Mouse (Mus musculus) olfactory bulb, adult 2 months (tissue): ENCODE data around the gene Dab2ip.

Experiments
- CTCF ChIP-seq: fragments of 200-500 bp; IDR thresholded peaks from 2 replicates; pipeline ENCODE4 v1.5.1; 2012; ENCODE audit warnings: low read depth, mild to moderate bottlenecking, low read length, moderate library complexity; ENCODE audit not compliant: insufficient read depth
- POLR2A ChIP-seq: fragments of 200-500 bp; IDR thresholded peaks from 2 replicates; pipeline ENCODE4 v1.6.1; 2012; ENCODE audit warnings: mild to moderate bottlenecking, low read depth, low read length, moderate library complexity; ENCODE audit not compliant: insufficient read depth

DNA sequence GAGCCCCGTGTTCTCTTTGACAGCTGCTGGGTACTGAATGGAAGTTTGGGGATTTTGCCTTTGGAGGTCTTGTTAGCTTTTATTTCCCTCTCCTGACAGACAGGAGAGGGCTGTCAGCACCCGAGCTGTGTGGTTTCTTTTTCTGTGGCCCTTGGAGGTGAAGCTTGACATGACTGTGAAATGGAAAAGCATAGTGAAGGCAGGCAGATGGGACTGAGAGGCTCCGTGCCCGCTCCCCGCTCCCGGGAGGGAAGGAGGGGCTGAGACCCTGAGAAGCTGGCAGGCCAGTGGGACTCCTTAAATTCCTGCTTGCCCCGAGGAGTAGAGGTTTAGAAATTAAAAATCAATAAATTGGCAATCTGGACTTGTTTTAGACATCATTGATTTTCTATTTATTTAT, 70.0 kb downstream of the Dab2ip start:
- no peak for TF ChIP-seq CTCF
- no peak for TF ChIP-seq POLR2A
